Mouse (Mus musculus): ENCODE measurements at regions not wholly inside any gene's neighbourhood (a gene's known extent, or its start where the extent isn't known, plus 50 kb on each side); places are given as distances from the start of the nearest gene placed in this dataset.
A peak's percentile ranks its signal among the peaks of the same experiment; 100 is the strongest.

DNA sequence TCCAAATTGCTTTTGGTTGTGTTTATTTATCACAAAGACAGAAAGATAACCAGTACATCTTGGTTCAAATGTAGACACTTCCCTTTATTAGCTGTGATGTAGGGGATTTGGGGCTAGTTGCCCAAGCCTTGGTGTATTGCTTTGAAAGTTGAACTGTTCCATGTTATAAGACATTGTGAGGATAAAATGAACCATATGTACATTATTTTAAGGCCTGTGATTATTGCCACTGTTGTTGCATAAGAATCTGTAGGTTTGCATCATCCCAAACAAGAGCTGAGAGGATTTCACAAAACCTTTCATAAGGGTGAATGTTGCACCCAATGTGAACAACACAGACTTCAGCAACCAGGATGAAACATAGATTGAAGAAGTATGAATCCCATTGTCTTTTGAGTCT is 145.7 kb upstream of the Tnfaip3 start:
- Histone ChIP-seq H3K4me3 (replicated peaks) (no peak overlapping the region), H3K4me2 (no peak overlapping the region), H3K27ac (no peak overlapping the region), H3K4me1 (no peaks in the 10 kb centered on the region), H3K36me3 (no peaks in the 10 kb centered on the region), H3K9me3 (no peaks in the 10 kb centered on the region), H3K9ac (no peak overlapping the region), H3K27me3 (replicated peaks) (no peaks in the 10 kb centered on the region)
- ATAC-seq (ENCODE audit: insufficient read depth, low FRiP score, low read depth): no peak

- Histone ChIP-seq H3K36me3 (no peaks in the 10 kb centered on the region), H3K4me2 (no peak overlapping the region), H3K9ac (no peak overlapping the region), H3K9me3 (no peaks in the 10 kb centered on the region), H3K27me3 (replicated peaks) (no peaks in the 10 kb centered on the region), H3K4me3 (replicated peaks) (no peak overlapping the region), H3K27ac (no peak overlapping the region), H3K4me1 (no peaks in the 10 kb centered on the region)
- no peak for ATAC-seq (ENCODE audit: insufficient read depth, low FRiP score, low read depth)
Measured at GRCm38 (mm10) chr10:19154041-19154440, 138.6 kb upstream of the Tnfaip3 start.

DNA sequence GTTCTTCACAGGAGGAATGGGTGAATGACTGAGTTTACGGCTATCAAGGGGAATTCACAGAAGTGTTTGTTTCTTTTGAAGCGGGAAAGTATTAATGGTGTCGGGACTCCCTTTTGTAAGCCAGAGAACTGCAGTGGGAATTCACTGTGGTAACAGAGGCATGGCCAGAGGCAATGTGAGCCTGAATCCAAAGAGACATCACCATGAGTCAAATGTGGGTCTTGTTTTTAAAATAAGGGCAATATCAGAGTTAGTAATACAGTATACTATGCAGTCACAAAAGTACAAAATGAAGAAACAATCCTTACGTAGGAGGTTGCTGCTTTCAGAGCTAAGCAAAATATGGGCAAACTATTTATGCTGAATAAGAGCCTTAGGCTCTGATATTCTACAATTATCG is 137.3 kb upstream of the Tnfaip3 start:
- H3K4me1 ChIP-seq: no peaks in the 10 kb centered on the region
- H3K27ac ChIP-seq: no peak overlapping the region
- no peak for ATAC-seq (ENCODE audit: insufficient read depth, low FRiP score, low read depth)
- H3K36me3 ChIP-seq: no peaks in the 10 kb centered on the region
- no peaks in the 10 kb centered on the region for H3K9me3 ChIP-seq
- H3K4me2 ChIP-seq: no peak overlapping the region
- no peaks in the 10 kb centered on the region for H3K27me3 ChIP-seq (replicated peaks)
- H3K4me3 ChIP-seq (replicated peaks): no peak overlapping the region
- H3K9ac ChIP-seq: no peak overlapping the region
- WGBS: 90% methylated on average over 5 of the region's 5 CpGs

DNA sequence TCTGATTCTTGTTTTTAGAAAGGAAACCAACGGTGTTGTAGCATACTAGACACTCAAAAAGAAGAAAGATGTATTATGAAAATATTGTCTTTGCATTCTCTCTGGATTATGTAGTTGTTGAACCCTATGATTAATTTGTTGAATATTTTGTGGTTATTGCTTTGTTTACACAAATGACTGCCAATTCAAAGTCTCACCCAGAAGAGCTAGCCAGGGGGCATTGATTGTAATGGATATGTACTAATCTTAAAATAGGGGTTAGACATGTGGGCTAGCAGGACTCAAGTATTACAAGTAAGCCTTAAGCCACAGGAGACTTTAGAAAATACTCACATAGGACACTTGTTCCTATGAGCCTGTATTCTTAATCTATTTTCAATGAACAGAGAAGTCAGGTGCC is 135.3 kb upstream of the Tnfaip3 start:
- H3K9me3 ChIP-seq: no peaks in the 10 kb centered on the region
- no peak for ATAC-seq (ENCODE audit: insufficient read depth, low FRiP score, low read depth)
- 71% methylated on average over 1 of the region's 1 CpGs for WGBS
- H3K4me2 ChIP-seq: no peak overlapping the region
- H3K36me3 ChIP-seq: no peaks in the 10 kb centered on the region
- no peak overlapping the region for H3K9ac ChIP-seq
- H3K4me3 ChIP-seq (replicated peaks): no peak overlapping the region
- no peaks in the 10 kb centered on the region for H3K27me3 ChIP-seq (replicated peaks)
- no peak overlapping the region for H3K27ac ChIP-seq
- H3K4me1 ChIP-seq: no peaks in the 10 kb centered on the region

DNA sequence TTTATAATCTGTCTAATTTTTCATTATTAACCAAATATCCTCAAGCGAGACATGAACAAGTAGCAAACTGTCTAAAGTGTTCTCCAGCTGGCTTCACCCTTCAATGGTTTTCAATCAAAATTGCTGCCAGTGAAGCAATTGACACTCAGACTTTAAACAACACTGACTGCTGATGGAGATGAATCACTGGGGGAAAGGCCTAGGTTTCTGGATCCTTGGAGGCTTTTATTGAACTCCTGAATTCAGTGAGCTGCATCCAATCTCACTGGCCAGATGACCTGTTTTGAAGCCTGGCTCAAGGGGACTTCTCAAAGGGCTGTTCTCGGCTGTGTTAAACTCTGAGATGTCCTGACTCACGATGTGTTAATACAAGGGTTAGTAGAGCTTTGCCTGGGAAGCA is 134.5 kb upstream of the Tnfaip3 start:
- H3K36me3 ChIP-seq: no peaks in the 10 kb centered on the region
- H3K27ac ChIP-seq: no peak overlapping the region
- no peak overlapping the region for H3K9ac ChIP-seq
- H3K4me3 ChIP-seq (replicated peaks): no peak overlapping the region
- WGBS: 66% methylated on average over 3 of the region's 3 CpGs
- H3K4me2 ChIP-seq: no peak overlapping the region
- no peaks in the 10 kb centered on the region for H3K4me1 ChIP-seq
- no peaks in the 10 kb centered on the region for H3K27me3 ChIP-seq (replicated peaks)
- H3K9me3 ChIP-seq: no peaks in the 10 kb centered on the region
- no peak for ATAC-seq (ENCODE audit: insufficient read depth, low FRiP score, low read depth)

GRCm38 (mm10) chr10:19149196-19149869 is 133.9 kb upstream of the Tnfaip3 start:
- Histone ChIP-seq H3K9me3 (no peaks in the 10 kb centered on the region), H3K4me2 (no peak overlapping the region), H3K9ac (no peak overlapping the region), H3K4me1 (no peaks in the 10 kb centered on the region), H3K27me3 (replicated peaks) (no peaks in the 10 kb centered on the region), H3K4me3 (replicated peaks) (no peak overlapping the region), H3K36me3 (no peaks in the 10 kb centered on the region), H3K27ac (no peak overlapping the region)
- ATAC-seq (ENCODE audit: insufficient read depth, low FRiP score, low read depth): no peak
- 68% methylated on average over 4 of the region's 4 CpGs for WGBS

GRCm38 (mm10) chr10:19141481-19141880 is 126.0 kb upstream of the Tnfaip3 start:
- no peak overlapping the region for H3K4me2 ChIP-seq
- no peak overlapping the region for H3K27ac ChIP-seq
- H3K9me3 ChIP-seq: no peaks in the 10 kb centered on the region
- H3K4me1 ChIP-seq: no peaks in the 10 kb centered on the region
- no peak overlapping the region for H3K4me3 ChIP-seq (replicated peaks)
- ATAC-seq (ENCODE audit: insufficient read depth, low FRiP score, low read depth): no peak
- 89% methylated on average over 3 of the region's 3 CpGs for WGBS
- no peak overlapping the region for H3K9ac ChIP-seq
- no peaks in the 10 kb centered on the region for H3K36me3 ChIP-seq
- H3K27me3 ChIP-seq (replicated peaks): no peaks in the 10 kb centered on the region

- H3K27ac ChIP-seq: no peak overlapping the region
- no peak overlapping the region for H3K4me3 ChIP-seq (replicated peaks)
- no peak overlapping the region for H3K4me2 ChIP-seq
- ATAC-seq (ENCODE audit: insufficient read depth, low FRiP score, low read depth): no peak
- no peaks in the 10 kb centered on the region for H3K4me1 ChIP-seq
- H3K9me3 ChIP-seq: no peaks in the 10 kb centered on the region
- H3K9ac ChIP-seq: no peak overlapping the region
- no peaks in the 10 kb centered on the region for H3K27me3 ChIP-seq (replicated peaks)
- H3K36me3 ChIP-seq: no peaks in the 10 kb centered on the region
- WGBS: 67% methylated on average over 5 of the region's 5 CpGs
Measured at GRCm38 (mm10) chr10:19140628-19141027, 125.2 kb upstream of the Tnfaip3 start.

- Histone ChIP-seq H3K9ac (no peak overlapping the region), H3K27me3 (replicated peaks) (no peaks in the 10 kb centered on the region), H3K27ac (no peak overlapping the region), H3K4me3 (replicated peaks) (no peak overlapping the region), H3K36me3 (no peaks in the 10 kb centered on the region), H3K4me1 (no peaks in the 10 kb centered on the region), H3K4me2 (no peak overlapping the region), H3K9me3 (no peaks in the 10 kb centered on the region)
- ATAC-seq (ENCODE audit: insufficient read depth, low FRiP score, low read depth): no peak
- WGBS: 79% methylated on average over 2 of the region's 2 CpGs
Measured at GRCm38 (mm10) chr10:19139234-19139633, 123.8 kb upstream of the Tnfaip3 start.

- 87% methylated on average over 1 of the region's 1 CpGs for WGBS
Measured at GRCm38 (mm10) chr10:19138258-19138657, 122.8 kb upstream of the Tnfaip3 start.

DNA sequence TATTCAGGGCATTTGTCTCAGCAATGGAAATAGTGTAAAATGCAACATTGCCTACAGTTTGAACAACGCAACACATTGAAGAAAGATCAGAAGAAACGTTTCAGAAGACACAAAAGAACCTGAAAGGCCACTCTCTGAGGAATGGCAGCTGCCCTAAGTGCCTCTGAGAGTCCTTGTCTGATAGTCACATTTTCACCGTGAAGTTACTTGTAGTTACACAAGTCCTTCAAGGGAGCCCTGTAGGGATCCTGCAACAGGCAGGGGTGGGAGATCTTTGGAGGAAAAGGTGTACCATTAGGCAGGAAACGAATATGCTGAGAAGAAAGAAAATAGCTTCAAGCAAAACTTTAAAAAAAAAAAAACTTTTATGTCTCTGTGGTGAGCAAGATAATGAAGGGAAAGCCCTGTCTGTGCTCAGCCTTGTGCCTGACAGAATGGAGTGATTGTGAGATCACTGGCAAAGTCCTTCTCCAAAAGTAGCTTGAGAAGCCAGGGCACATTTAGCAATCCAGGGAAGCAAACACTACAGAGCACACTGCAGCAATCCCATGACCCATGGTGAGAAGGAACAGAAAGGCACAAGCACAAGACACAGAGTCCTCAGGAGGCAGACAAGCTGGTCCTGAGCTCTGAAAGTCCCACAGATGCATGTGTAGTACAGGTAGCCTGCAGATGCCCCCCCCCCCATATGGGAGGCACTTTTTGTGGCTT is 112.3 kb upstream of the Tnfaip3 start:
- Histone ChIP-seq H3K4me3 (replicated peaks) (no peak overlapping the region), H3K9me3 (no peaks in the 10 kb centered on the region), H3K27me3 (replicated peaks) (no peaks in the 10 kb centered on the region), H3K4me2 (no peak overlapping the region), H3K27ac (no peak overlapping the region), H3K9ac (no peak overlapping the region), H3K4me1 (no peaks in the 10 kb centered on the region), H3K36me3 (no peaks in the 10 kb centered on the region)
- WGBS: 64% methylated on average over 4 of the region's 4 CpGs
- no peak for ATAC-seq (ENCODE audit: insufficient read depth, low FRiP score, low read depth)

More at GRCm38 (mm10) chr10:19138258-19138657, 122.8 kb upstream of the Tnfaip3 start:
- Histone ChIP-seq H3K9me3 (no peaks in the 10 kb centered on the region), H3K4me2 (no peak overlapping the region), H3K4me1 (no peaks in the 10 kb centered on the region), H3K9ac (no peak overlapping the region), H3K4me3 (replicated peaks) (no peak overlapping the region), H3K36me3 (no peaks in the 10 kb centered on the region), H3K27me3 (replicated peaks) (no peaks in the 10 kb centered on the region), H3K27ac (no peak overlapping the region)
- ATAC-seq (ENCODE audit: insufficient read depth, low FRiP score, low read depth): no peak

GRCm38 (mm10) chr10:19126922-19127321 is 111.5 kb upstream of the Tnfaip3 start:
- Histone ChIP-seq H3K4me2 (no peak overlapping the region), H3K4me1 (no peaks in the 10 kb centered on the region), H3K27me3 (replicated peaks) (no peaks in the 10 kb centered on the region), H3K9me3 (no peaks in the 10 kb centered on the region), H3K27ac (peak overlapping the region; percentile 21; the same call in 1 of the 2 replicates), H3K36me3 (no peaks in the 10 kb centered on the region), H3K9ac (no peak overlapping the region), H3K4me3 (replicated peaks) (no peak overlapping the region)
- ATAC-seq (ENCODE audit: insufficient read depth, low FRiP score, low read depth): no peak
- 44% methylated on average over 2 of the region's 2 CpGs for WGBS

Measured in stomach, embryonic 15.5 days (tissue).